Mouse (Mus musculus): ENCODE results near the gene Ccdc157. TPM values are rescaled to one million over a fixed set of nuclear protein-coding genes. Genes with fewer than 3 reads are reported as not detected.

Gene Ccdc157
- polyA plus RNA-seq, 1 experiment, result 9.3 TPM

DNA sequence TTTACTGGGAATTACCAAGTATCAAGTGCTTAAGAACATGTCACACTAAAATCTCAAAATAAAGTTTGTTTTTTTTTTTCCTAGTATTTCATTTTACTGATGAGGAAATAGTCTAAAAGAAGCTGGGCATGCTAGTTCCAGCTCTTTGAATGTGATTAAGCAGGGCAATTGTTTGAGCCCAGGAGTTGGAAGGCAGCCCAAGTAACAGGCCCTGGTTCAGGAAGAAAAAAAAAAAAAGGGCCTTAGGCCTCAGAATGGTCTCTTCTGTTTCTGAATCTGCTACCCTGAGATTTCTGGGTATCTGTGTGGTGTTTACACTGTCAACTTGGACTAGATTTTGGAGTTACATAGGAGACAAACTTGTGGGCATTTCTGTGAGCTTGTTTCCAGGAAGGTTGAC, 23.4 kb upstream of the Ccdc157 start:
- no peak for DNase-seq (ENCODE audit: low read depth)

DNA sequence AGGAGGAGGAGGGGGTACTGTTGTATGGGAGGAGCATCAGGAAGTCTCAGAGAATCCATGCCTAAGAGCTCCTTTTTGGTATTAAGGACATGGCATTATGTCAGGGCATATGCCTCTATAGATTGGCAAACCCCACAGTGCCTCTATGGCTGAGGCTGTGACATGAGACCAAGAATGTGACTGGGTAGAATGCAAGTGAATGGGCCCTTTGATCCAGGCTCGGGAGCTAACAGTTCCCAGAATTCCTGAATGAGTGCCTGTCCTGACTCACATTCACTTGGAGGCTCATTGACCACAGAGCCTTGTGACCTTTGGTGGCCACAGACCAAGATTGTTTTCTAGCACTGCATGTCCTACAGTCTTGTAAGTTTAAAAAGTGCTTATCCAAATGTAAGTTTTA, 22.0 kb upstream of the Ccdc157 start:
- DNase-seq (ENCODE audit: low read depth), result no peak

- DNase-seq (ENCODE audit: low read depth), result no peak
Observed at GRCm38 (mm10) chr11:4177716-4178115, 17.6 kb upstream of the Ccdc157 start.

DNA sequence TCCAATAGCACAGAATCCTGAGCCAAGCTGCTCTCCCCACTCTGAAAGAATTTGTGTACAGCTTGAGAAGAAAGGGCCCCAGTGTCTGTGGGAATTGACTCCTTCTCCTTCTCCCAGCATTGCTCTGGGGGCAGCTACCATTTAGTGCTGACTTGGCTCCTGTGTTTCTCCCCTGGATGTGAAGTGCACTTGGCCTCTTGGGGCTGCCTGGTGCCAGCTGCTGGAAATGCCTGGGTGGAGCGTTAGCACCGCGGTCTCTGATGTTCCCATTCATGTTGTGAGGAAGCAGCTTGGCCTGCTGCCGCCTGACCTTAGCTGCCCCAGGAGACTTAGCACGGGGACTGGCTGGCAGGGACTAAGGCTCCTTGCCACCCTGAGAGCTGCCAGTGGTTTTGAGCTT, 14.5 kb upstream of the Ccdc157 start:
- no peak for DNase-seq (ENCODE audit: low read depth)

- no peak for DNase-seq (ENCODE audit: low read depth)
Observed at GRCm38 (mm10) chr11:4166467-4167090, 6.5 kb upstream of the Ccdc157 start.

DNA sequence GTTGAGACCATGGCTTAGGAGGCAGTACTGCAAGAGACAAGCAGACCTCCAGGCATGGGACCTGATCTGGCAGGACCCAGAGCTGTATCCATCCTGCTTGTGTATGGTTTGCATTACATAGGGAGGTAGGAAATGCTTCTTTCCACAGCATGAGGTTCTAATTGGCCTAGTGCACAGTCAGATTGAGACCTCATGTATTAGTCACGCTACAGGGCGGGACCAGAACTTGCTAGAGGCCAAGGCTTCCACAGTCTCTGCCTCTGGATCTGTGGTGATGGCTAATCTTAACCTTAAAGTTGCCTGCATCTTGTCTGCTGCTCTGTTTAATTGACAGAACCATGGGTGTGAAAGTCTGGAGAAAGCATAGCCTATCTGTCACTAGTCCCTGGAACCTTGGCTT, 4.6 kb upstream of the Ccdc157 start:
- no peak for DNase-seq (ENCODE audit: low read depth)

- DNase-seq (ENCODE audit: low read depth), result no peak
Observed at GRCm38 (mm10) chr11:4160758-4161480, 826 bp upstream of the Ccdc157 start.

GRCm38 (mm10) chr11:4158676-4159075, 1.4 kb downstream of the Ccdc157 start:
- no peak for DNase-seq (ENCODE audit: low read depth)

- no peak for DNase-seq (ENCODE audit: low read depth)
Observed at GRCm38 (mm10) chr11:4155641-4156040, 4.5 kb downstream of the Ccdc157 start.

DNA sequence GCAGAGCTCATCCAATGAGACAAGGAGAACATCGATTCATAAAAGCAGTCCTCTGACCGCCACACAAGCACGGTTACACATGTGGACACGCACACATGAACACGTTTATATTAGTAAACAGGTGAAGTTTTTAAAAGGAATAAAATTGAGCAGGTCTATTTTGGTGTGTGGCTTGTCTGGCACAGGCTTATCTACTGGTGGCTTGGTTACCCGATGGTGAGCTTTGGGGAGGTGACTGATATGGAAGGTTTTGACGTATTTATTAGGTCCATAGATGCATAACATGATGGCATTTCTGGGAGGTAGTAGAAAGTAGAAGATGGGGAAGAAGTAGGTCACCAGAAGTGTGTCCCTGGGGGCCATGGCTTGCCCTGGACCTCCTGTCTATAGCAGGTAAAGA, 6.4 kb downstream of the Ccdc157 start:
- no peak for DNase-seq (ENCODE audit: low read depth)

DNA sequence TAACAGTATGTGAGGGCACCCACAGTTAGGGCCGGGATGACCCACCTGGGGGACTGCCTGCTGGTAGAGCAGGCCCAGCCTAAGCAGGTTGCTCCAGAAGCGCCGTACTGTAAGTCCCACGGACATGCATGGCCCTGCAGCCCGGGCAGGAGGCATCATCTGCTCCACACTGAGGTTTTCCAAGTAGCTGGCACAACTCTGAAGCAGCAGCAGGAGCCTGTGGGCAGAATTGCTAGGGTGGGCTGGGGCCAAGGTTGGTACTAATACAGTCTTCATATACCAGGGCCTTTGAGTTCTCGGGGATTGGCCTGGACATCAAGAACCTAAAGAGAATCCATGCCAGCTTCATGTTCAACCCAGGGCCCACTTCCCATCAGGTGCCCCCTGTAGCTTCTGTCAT, 10.2 kb downstream of the Ccdc157 start:
- no peak for DNase-seq (ENCODE audit: low read depth)

- no peak for DNase-seq (ENCODE audit: low read depth)
Observed at GRCm38 (mm10) chr11:4148536-4149156, 11.4 kb downstream of the Ccdc157 start.

DNA sequence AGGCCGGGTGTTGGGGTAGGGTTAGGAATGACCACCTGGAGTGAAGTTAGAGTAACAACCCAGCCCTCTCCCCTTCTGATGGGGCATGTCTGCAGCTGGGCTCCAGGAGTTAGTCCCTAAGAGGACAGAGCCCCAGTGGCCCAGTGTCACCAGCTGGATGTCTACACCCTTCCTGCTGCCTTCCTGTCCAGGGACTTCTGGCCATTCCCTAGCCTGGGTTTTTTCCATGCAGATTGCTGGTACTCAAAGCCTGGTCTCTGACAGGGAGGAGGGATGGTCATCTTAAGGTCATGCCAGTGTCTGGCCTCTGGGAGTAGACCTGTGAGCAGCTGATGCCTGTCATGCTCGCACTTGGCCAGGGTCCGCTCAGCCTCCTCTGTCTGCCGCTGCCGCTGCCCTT, 12.0 kb downstream of the Ccdc157 start:
- DNase-seq (ENCODE audit: low read depth), result no peak

- DNase-seq (ENCODE audit: low read depth), result no peak
Observed at GRCm38 (mm10) chr11:4147098-4147497, 13.0 kb downstream of the Ccdc157 start.

DNA sequence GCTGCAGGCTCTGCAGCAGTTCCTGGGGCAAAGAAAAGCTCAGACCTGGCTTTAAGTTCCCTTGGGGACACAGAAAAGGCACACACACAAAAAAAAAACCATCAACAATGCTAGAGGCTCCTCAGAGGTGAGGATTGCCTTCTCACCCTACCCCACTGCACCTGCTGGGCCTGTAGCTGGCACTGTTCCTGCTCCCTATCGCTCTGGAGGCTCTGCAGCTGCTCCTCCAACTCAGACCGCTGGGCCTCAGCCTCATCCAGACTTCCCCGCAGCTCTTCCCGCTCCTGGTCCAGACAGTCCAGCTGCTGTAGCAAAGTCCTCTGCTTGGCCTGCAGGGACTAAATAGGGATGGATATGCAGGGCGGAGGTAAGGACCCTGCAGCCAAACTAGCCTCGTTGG, 13.7 kb downstream of the Ccdc157 start:
- no peak for DNase-seq (ENCODE audit: low read depth)

- DNase-seq (ENCODE audit: low read depth), result no peak
Observed at GRCm38 (mm10) chr11:4143281-4144062, 16.6 kb downstream of the Ccdc157 start.

DNA sequence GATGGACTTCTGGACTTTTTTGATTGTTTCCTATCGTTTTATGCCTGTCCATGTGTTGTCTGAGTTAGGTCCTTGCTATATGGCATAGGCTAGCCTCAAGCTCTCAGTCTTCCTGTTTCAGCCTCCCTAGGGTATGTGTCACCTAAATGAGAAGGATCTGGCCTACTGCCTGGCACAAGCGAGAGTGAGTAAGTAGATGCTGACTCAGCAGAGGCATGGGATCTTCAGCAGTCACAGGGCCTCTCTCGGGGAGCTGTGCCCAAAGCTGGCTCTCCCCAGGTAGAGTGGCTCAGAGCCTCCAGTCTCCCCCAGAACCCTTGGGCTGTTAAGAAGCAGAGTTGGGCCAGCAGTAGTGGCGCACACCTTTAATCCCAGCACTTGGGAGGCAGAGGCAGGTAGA, 17.7 kb downstream of the Ccdc157 start:
- DNase-seq (ENCODE audit: low read depth), result no peak

DNA sequence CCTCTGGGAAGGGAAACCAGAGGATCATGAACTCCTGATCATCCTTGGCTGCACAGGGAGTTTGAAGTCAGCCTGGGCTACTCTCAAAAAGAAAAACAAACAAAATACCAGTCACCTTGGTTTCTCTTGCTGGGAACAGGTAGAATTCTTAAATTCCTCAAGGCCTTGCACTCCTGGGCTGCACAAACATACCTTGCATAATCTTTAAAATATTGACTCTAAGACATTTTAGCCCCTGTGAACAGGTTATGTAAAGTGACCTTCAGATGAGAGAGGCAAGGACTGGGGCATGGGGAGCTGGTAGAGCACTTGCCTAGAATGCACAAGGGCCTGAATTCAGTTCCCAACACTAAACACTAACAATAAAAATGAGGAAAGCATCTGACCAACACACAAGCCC, 18.6 kb downstream of the Ccdc157 start:
- DNase-seq (ENCODE audit: low read depth), result no peak

- DNase-seq (ENCODE audit: low read depth), result no peak
Observed at GRCm38 (mm10) chr11:4138964-4139363, 21.1 kb downstream of the Ccdc157 start.

DNA sequence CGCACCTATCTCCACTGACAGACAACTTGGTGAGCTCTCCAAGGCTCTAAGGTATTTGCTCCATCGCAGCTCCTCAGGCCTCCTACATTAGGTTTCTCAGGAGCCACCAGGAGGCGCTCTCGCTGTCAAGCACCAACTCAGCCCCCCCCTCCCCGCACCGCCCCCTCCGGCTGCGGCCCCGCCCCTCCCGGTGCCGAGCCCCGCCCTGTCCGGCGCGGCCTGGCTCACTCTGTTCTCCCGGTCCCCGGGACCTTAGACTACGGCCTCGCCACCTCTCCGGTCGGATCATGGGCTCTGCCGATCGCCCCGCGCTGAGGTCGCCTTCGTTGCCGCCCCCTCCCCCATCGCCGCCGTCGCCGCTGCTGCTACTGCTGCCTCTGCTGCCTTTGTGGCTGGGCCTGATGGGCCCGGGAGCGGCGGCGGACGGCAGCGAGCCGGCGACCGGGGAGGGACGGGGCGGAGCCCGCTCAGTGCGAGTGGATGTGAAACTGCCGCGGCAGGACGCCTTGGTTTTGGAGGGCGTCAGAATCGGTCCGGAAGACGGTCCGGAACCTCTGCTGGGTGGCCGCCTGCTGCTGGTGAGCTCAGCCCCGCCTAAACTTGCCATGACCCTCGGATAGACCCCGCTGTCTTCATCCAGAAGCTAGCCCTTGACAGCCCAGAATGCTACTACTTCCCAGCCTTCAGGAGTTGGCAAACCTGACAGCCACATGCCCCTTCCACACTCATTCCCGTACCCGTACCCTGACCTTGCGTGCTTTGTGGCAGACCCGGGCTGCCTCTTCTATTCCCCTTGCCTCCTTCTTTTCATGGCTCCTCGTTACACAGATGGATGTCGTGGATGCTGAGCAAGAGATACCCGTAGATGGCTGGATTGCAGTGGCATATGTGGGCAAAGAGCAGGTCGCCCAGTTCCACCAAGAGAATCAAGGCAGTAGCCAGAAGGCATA, 24.8 kb downstream of the Ccdc157 start, which contains the start of gene Rnf215:
TSS of gene Rnf215 (plus strand) at position 217 of the 950 bp plus-strand sequence.
- no peak for DNase-seq (ENCODE audit: low read depth)

- no peak for DNase-seq (ENCODE audit: low read depth)
Observed at GRCm38 (mm10) chr11:4134400-4134799, 25.7 kb downstream of the Ccdc157 start.
